Mouse (Mus musculus): ENCODE data around the gene Arid5a.

DNA sequence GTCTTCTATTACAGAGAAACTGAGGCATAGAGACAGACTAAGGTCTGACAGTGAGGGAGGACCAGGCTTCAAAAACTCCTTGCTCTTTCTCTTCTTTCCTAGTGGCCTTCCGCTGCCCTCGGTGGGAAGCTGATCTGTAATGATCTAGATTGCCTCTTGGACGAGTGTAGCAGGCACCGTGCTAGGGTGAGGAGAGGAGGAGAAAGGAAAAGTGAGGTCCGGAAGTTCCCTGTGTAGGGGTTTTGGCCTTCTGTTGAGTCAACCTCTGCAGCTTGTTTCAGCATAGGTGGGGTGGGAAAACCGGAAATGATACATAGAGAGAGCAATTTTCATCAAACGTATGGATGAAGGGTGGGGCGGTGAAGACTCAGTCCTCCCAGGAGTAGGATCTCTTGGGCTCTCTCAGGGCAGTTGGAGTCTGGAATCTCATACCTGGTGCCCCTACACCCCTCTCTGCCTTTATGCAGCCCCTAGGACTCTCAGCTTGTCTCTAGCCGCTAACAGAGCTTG, 1.5 kb downstream of the Arid5a start:
- no peak for TF ChIP-seq CTCF (conservative IDR thresholded peaks at IDR 0.05; ENCODE audit: insufficient read depth, insufficient read length, low read depth, low read length)
- no peak for TF ChIP-seq POLR2A (IDR thresholded peaks at IDR 0.05; ENCODE audit: low read depth, low read length)

Data from kidney, adult 2 months (tissue).